Mouse (Mus musculus): Measurements from ENCODE around the gene Cfap97d2.

GRCm38 (mm10) chr8:13686426-13686825, 19.3 kb upstream of the Cfap97d2 start:
- no peak for TF ChIP-seq TAL1 (IDR thresholded peaks at IDR 0.05; ENCODE audit: low read length)
- no peak for TF ChIP-seq GATA1 (IDR thresholded peaks at IDR 0.05; ENCODE audit: low read length)

All from erythroblast, embryonic 14.5 days (primary cell).